Mouse (Mus musculus): ENCODE measurements around the gene Cnnm1. TPM values are rescaled to one million over a fixed set of nuclear protein-coding genes. Genes with fewer than 3 reads are reported as not detected.

Cnnm1 gene
- polyA plus RNA-seq, 1 experiment from 2014 or later: 0.29 TPM

DNA sequence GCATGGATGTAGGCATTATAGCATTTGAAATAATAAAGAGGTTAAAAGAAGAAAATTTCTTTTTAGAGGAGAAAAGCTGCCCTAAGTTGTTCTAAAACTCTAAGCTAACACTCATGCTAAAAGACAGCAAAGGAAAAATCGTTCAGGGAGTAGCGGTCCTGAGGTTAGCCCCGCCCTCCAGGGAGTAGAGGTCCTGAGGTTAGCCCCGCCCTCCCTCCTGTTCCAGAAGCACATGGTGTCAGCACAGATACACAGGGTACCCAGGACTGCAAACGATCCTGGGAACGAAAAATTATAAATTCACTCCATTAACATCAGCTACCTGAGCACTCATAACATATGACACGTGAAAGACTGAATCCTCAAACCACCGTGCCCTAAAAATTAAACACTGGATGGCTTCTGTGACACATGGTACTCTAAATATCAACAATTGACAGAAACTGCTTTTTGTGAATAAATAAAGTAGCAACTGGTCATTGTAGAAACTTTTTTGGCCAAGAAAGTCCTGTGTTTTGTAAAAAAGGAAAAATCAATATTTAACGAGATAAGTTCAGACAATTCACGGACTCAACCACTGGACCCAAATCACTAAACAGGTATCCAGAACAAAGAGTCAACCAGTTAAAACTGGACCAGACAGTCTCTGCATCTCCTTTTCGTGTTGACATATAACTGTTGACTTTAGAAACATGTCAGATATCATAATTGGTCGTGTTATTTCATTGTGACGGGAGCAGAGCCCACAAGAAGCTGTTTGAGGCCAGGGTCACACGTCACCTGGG lies 70.4 kb downstream of the Cnnm1 start:
- DNase-seq (ENCODE audit: low spot score) (no peak), ATAC-seq (ENCODE audit: insufficient read depth, low FRiP score, low TSS enrichment) (no peak)
- 93% methylated on average over 14 of the region's 14 CpGs for WGBS
- H3K4me3 ChIP-seq (ENCODE audit: low read depth, low read length): no peak overlapping the region
- no peaks in the 10 kb centered on the region for H3K27me3 ChIP-seq (ENCODE audit: control insufficient read depth, insufficient read depth, low read length)
- no peaks in the 10 kb centered on the region for H3K4me1 ChIP-seq (ENCODE audit: control insufficient read depth, insufficient read depth, low read length)
- H3K9me3 ChIP-seq (ENCODE audit: control insufficient read depth, low read length): no peaks in the 10 kb centered on the region
- H3K36me3 ChIP-seq (ENCODE audit: control insufficient read depth, insufficient read depth, low read length): peaks cover 6% of the 10 kb centered on the region
- H3K4me2 ChIP-seq (ENCODE audit: low read depth): no peak overlapping the region
- no peak overlapping the region for H3K9ac ChIP-seq (ENCODE audit: low read length)
- H3K27ac ChIP-seq (ENCODE audit: low read depth, low read length): no peak overlapping the region

DNA sequence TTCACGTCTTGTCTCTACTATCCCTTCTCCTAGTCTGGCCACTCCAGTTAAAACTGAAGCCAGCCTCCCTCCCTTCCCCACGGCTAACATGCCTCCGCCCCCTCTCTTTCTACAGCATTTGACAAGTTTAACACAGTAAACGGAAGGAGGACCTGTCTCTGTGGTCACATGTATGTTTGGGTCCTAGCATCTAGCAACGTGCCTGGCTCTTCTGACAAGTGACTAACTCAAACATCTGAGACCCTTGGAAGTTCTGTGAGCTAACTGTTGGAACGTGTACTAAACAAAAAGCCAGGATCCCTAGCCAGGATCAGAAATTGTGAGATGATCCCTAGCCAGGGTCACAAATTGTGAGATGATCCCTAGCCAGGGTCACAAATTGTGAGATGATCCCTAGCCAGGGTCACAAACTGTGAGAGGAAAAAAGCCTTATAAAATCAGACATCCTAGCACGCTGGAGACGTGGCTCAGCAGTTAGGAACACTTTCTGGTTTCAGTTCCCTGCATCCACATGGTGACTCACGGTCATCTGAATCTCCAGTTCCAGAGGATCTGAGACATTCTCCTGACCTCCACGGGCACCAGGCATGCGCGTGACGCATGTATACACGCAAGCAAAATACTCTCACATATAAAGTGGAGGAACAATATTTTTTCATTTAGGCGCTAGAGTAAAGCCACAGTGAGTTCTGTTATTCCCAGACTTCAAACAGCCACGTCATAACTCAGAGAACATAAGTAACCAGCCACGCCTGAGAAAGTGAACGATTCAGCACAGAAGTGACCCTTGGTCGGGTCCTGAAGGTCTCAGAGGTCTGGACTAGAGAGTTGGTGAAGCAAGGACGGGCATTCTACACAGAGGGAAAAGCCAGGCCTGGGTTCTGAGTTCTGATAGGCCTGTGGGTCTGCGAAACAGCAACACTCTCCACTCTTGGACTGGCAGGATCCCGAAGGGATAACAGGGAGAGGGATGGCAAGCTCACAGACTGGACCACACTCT lies 71.7 kb downstream of the Cnnm1 start:
- Histone ChIP-seq H3K36me3 (ENCODE audit: control insufficient read depth, insufficient read depth, low read length) (peaks cover 6% of the 10 kb centered on the region; the same call in 1 of the 2 replicates), H3K4me3 (ENCODE audit: low read depth, low read length) (no peak overlapping the region), H3K4me2 (ENCODE audit: low read depth) (no peak overlapping the region), H3K27ac (ENCODE audit: low read depth, low read length) (no peak overlapping the region), H3K9me3 (ENCODE audit: control insufficient read depth, low read length) (no peaks in the 10 kb centered on the region), H3K27me3 (ENCODE audit: control insufficient read depth, insufficient read depth, low read length) (no peaks in the 10 kb centered on the region), H3K9ac (ENCODE audit: low read length) (no peak overlapping the region), H3K4me1 (ENCODE audit: control insufficient read depth, insufficient read depth, low read length) (no peaks in the 10 kb centered on the region)
- DNase-seq (ENCODE audit: low spot score) (no peak), ATAC-seq (ENCODE audit: insufficient read depth, low FRiP score, low TSS enrichment) (no peak)
- WGBS: 85% methylated on average over 22 of the region's 22 CpGs

GRCm38 (mm10) chr19:43513874-43514273 lies 73.6 kb downstream of the Cnnm1 start:
- no peaks in the 10 kb centered on the region for H3K9me3 ChIP-seq (ENCODE audit: control insufficient read depth, low read length)
- H3K27me3 ChIP-seq (ENCODE audit: control insufficient read depth, insufficient read depth, low read length): no peaks in the 10 kb centered on the region
- no peak for DNase-seq (ENCODE audit: low spot score)
- no peak for ATAC-seq (ENCODE audit: insufficient read depth, low FRiP score, low TSS enrichment)
- no peaks in the 10 kb centered on the region for H3K4me1 ChIP-seq (ENCODE audit: control insufficient read depth, insufficient read depth, low read length)
- peaks cover 6% of the 10 kb centered on the region; the same call in 1 of the 2 replicates for H3K36me3 ChIP-seq (ENCODE audit: control insufficient read depth, insufficient read depth, low read length)
- H3K4me2 ChIP-seq (ENCODE audit: low read depth): no peak overlapping the region
- no peak overlapping the region for H3K9ac ChIP-seq (ENCODE audit: low read length)
- WGBS: 96% methylated on average over 8 of the region's 8 CpGs
- no peak overlapping the region for H3K27ac ChIP-seq (ENCODE audit: low read depth, low read length)
- no peak overlapping the region for H3K4me3 ChIP-seq (ENCODE audit: low read depth, low read length)

DNA sequence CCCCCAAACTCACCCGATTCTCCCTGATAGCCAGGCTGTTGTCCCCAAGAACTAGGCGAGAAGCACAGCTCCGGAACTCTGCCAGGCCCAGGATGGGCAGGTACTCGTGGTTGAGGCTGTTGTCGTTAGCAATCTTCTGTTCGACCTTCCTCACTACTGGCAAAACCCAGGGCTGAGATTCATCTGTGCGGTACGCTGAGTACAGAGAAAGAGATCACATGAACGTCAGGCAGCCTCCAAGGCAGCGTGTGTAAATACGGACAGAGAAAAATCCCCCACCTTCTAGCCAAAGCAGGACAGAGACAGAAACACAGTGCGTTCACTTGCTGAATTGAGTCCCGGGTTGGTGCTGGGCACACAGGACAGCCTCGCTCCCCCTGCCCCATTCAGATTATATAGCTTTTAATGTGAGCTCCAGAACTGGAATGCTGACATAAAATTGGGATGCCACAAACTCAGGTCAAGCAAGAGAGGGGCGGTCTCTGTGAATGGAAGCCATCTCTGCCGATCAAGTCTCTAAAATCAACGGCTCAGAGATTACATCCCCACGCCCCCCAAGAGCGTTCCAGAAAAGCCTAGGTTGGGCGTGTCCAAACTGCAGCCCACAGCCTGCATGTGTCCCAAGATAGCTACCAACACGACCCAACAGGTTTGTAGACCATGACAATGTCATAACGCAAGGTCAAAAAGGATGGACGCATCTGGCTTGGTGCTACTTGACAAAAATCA lies 75.6 kb downstream of the Cnnm1 start:
- H3K4me3 ChIP-seq (ENCODE audit: low read depth, low read length): no peak overlapping the region
- no peak overlapping the region for H3K4me2 ChIP-seq (ENCODE audit: low read depth)
- DNase-seq (ENCODE audit: low spot score) (no peak), ATAC-seq (ENCODE audit: insufficient read depth, low FRiP score, low TSS enrichment) (no peak)
- H3K27me3 ChIP-seq (ENCODE audit: control insufficient read depth, insufficient read depth, low read length): no peaks in the 10 kb centered on the region
- H3K36me3 ChIP-seq (ENCODE audit: control insufficient read depth, insufficient read depth, low read length): peaks cover 6% of the 10 kb centered on the region; the same call in 1 of the 2 replicates
- H3K9ac ChIP-seq (ENCODE audit: low read length): no peak overlapping the region
- 93% methylated on average over 23 of the region's 23 CpGs for WGBS
- no peaks in the 10 kb centered on the region for H3K9me3 ChIP-seq (ENCODE audit: control insufficient read depth, low read length)
- no peaks in the 10 kb centered on the region for H3K4me1 ChIP-seq (ENCODE audit: control insufficient read depth, insufficient read depth, low read length)
- H3K27ac ChIP-seq (ENCODE audit: low read depth, low read length): no peak overlapping the region

DNA sequence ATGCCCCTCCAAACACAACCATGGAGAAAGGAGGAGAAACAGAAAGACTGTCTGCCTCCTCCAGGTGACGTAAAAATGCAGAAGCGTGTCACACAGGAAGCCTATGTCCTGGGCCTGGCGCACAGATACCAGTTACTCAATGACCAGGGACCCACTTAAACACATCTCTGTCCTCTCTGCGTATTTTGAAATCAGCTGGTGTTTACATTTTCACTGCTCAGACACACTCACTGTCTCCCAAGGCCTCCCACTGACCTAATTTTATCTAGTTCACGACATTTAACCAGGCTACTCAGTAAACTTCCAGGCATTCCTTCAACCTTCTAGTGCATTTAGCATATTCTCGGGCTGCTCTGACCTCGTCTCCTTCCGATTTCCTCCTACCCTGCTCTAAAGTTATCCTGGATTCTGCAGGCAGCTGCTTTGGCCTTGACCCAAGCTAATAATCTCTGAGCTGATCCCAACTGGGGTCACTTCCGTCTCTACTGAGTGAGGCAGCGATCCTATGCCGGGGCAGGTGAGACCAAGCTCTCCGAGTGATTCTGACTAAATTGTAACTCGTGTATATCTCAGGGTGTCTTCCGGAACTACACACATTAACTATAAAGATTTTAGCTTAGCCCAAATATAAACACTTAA lies 76.3 kb downstream of the Cnnm1 start:
- no peaks in the 10 kb centered on the region for H3K9me3 ChIP-seq (ENCODE audit: control insufficient read depth, low read length)
- no peak overlapping the region for H3K9ac ChIP-seq (ENCODE audit: low read length)
- no peak overlapping the region for H3K27ac ChIP-seq (ENCODE audit: low read depth, low read length)
- WGBS: 94% methylated on average over 14 of the region's 14 CpGs
- H3K27me3 ChIP-seq (ENCODE audit: control insufficient read depth, insufficient read depth, low read length): no peaks in the 10 kb centered on the region
- DNase-seq (ENCODE audit: low spot score) (no peak), ATAC-seq (ENCODE audit: insufficient read depth, low FRiP score, low TSS enrichment) (no peak)
- H3K4me3 ChIP-seq (ENCODE audit: low read depth, low read length): no peak overlapping the region
- H3K4me2 ChIP-seq (ENCODE audit: low read depth): no peak overlapping the region
- H3K36me3 ChIP-seq (ENCODE audit: control insufficient read depth, insufficient read depth, low read length): peaks cover 2% of the 10 kb centered on the region; the same call in 1 of the 2 replicates
- no peaks in the 10 kb centered on the region for H3K4me1 ChIP-seq (ENCODE audit: control insufficient read depth, insufficient read depth, low read length)

DNA sequence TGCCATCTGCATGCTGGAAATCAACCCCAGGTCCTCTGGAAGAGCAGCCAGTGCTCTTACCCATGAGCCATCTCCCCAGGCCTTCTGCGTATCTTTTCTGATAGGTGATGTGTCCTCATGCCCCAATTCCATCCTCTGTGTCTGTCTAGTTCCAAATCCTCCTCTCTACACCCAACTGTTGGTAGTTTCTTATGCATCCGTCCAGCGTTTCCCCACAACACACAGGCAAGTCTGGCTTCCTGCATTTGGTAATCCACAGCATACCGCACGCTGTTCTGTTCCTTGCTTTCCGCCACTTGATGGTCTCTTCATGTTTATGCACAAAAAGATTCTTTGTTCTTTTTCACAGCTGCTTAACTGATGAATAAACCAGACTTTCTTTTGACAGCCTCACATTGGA lies 77.1 kb downstream of the Cnnm1 start:
- no peak overlapping the region for H3K4me3 ChIP-seq (ENCODE audit: low read depth, low read length)
- peaks cover under 1% of the 10 kb centered on the region; the same call in 1 of the 2 replicates for H3K36me3 ChIP-seq (ENCODE audit: control insufficient read depth, insufficient read depth, low read length)
- no peaks in the 10 kb centered on the region for H3K9me3 ChIP-seq (ENCODE audit: control insufficient read depth, low read length)
- DNase-seq (ENCODE audit: low spot score) (no peak), ATAC-seq (ENCODE audit: insufficient read depth, low FRiP score, low TSS enrichment) (no peak)
- WGBS: 80% methylated on average over 6 of the region's 6 CpGs
- H3K27me3 ChIP-seq (ENCODE audit: control insufficient read depth, insufficient read depth, low read length): no peaks in the 10 kb centered on the region
- H3K4me1 ChIP-seq (ENCODE audit: control insufficient read depth, insufficient read depth, low read length): no peaks in the 10 kb centered on the region
- H3K4me2 ChIP-seq (ENCODE audit: low read depth): no peak overlapping the region
- no peak overlapping the region for H3K27ac ChIP-seq (ENCODE audit: low read depth, low read length)
- no peak overlapping the region for H3K9ac ChIP-seq (ENCODE audit: low read length)

DNA sequence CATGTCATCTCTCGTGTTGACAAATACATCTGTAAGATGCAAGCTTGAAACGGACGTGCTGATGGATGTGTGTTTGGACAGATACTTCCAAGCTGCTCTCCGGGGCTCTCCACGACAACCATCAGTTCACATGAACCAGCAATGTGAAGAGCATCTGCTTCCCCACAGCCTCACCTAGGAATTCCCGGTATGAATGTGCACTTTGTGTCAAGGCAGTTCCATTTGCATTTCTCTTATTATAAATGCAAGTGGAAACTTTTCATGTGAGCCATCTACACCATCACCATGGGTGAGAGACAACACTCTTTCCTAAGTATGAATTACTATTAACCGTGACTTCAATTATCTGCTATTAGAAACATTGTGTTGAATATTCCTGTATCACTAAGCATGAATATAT lies 77.6 kb downstream of the Cnnm1 start:
- ATAC-seq (ENCODE audit: insufficient read depth, low FRiP score, low TSS enrichment): no peak
- no peak for DNase-seq (ENCODE audit: low spot score)
- no peak overlapping the region for H3K4me2 ChIP-seq (ENCODE audit: low read depth)
- no peak overlapping the region for H3K4me3 ChIP-seq (ENCODE audit: low read depth, low read length)
- H3K9me3 ChIP-seq (ENCODE audit: control insufficient read depth, low read length): no peaks in the 10 kb centered on the region
- 81% methylated on average over 7 of the region's 7 CpGs for WGBS
- H3K9ac ChIP-seq (ENCODE audit: low read length): no peak overlapping the region
- no peak overlapping the region for H3K27ac ChIP-seq (ENCODE audit: low read depth, low read length)
- no peaks in the 10 kb centered on the region for H3K4me1 ChIP-seq (ENCODE audit: control insufficient read depth, insufficient read depth, low read length)
- no peaks in the 10 kb centered on the region for H3K27me3 ChIP-seq (ENCODE audit: control insufficient read depth, insufficient read depth, low read length)
- H3K36me3 ChIP-seq (ENCODE audit: control insufficient read depth, insufficient read depth, low read length): no peaks in the 10 kb centered on the region; the same call in 1 of the 2 replicates

DNA sequence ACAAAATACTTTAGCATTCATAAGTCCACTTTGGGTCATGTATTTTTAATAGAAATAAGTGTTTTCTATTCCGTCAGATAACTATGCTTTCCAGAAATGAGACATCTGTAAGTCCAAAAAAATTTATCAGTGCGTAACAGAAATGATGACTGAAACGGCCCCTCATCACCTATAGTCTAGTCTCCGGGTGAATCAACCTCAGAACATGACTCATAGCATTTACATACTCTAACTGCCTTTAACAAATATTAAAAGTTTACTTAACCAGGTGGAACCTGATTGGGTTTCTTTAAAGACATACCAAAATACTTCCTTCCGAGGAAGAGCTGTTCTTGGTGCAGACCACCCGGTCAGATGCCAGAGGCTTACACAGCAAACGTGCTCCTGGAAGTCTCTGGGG lies 78.0 kb downstream of the Cnnm1 start:
- Histone ChIP-seq H3K27me3 (ENCODE audit: control insufficient read depth, insufficient read depth, low read length) (no peaks in the 10 kb centered on the region), H3K36me3 (ENCODE audit: control insufficient read depth, insufficient read depth, low read length) (no peaks in the 10 kb centered on the region; the same call in 1 of the 2 replicates), H3K9me3 (ENCODE audit: control insufficient read depth, low read length) (no peaks in the 10 kb centered on the region), H3K4me1 (ENCODE audit: control insufficient read depth, insufficient read depth, low read length) (no peaks in the 10 kb centered on the region), H3K9ac (ENCODE audit: low read length) (no peak overlapping the region), H3K4me3 (ENCODE audit: low read depth, low read length) (no peak overlapping the region), H3K4me2 (ENCODE audit: low read depth) (no peak overlapping the region), H3K27ac (ENCODE audit: low read depth, low read length) (no peak overlapping the region)
- WGBS: 85% methylated on average over 7 of the region's 7 CpGs
- no peak for DNase-seq (ENCODE audit: low spot score)
- ATAC-seq (ENCODE audit: insufficient read depth, low FRiP score, low TSS enrichment): no peak
